Mouse (Mus musculus): Measurements from ENCODE around the gene Drc1. TPM values are rescaled to one million over a fixed set of nuclear protein-coding genes. Genes with fewer than 3 reads are reported as not detected.

Drc1 gene
- total and polyA plus RNA-seq, 2 experiments from 2014 or later = 0.04 to 0.19 TPM

GRCm38 (mm10) chr5:30391473-30391872, 110.3 kb downstream of the Drc1 start:
- ATAC-seq (ENCODE audit: insufficient read depth, low read depth) = no peak; the same call in 1 of the 2 replicates
- no peaks in the 10 kb centered on the region for H3K4me1 ChIP-seq (ENCODE audit: control insufficient read depth, insufficient read depth)

GRCm38 (mm10) chr5:30400521-30400920, 119.3 kb downstream of the Drc1 start:
- no peak for ATAC-seq (ENCODE audit: insufficient read depth, low read depth)
- no peaks in the 10 kb centered on the region for H3K9me3 ChIP-seq (replicated peaks; ENCODE audit: control insufficient read depth, low read length)
- 0 out of 2 replicates have a peak overlapping the region, but pooled peaks have one; percentile 8 for H3K27ac ChIP-seq (ENCODE audit: low read depth)
- H3K4me1 ChIP-seq (ENCODE audit: control insufficient read depth, insufficient read depth) = peaks cover 6% of the 10 kb centered on the region
- H3K4me2 ChIP-seq (ENCODE audit: low read depth, low read length) = no peak overlapping the region
- H3K36me3 ChIP-seq (replicated peaks; ENCODE audit: control insufficient read depth, insufficient read depth, low read length) = no peaks in the 10 kb centered on the region
- no peak for TF ChIP-seq EP300 (IDR thresholded peaks at IDR 0.05; ENCODE audit: low read depth)
- TF ChIP-seq CTCF (IDR thresholded peaks at IDR 0.05; ENCODE audit: low read depth) = no peak
- WGBS = 75% methylated on average over 5 of the region's 5 CpGs
- H3K27me3 ChIP-seq (ENCODE audit: control insufficient read depth, insufficient read depth, low read length) = no peaks in the 10 kb centered on the region
- no peak overlapping the region for H3K4me3 ChIP-seq (ENCODE audit: low read depth, low read length)
- DNase-seq (ENCODE audit: low spot score) = no peak
- H3K9ac ChIP-seq (replicated peaks; ENCODE audit: low read depth, low read length) = no peak overlapping the region

More at GRCm38 (mm10) chr5:30391473-30391872, 110.3 kb downstream of the Drc1 start:
- Histone ChIP-seq H3K27me3 (ENCODE audit: control insufficient read depth, insufficient read depth, low read length) (no peaks in the 10 kb centered on the region), H3K9me3 (replicated peaks; ENCODE audit: control insufficient read depth, low read length) (no peaks in the 10 kb centered on the region), H3K4me2 (ENCODE audit: low read depth, low read length) (no peak overlapping the region), H3K4me3 (ENCODE audit: low read depth, low read length) (no peak overlapping the region), H3K9ac (replicated peaks; ENCODE audit: low read depth, low read length) (no peak overlapping the region), H3K36me3 (replicated peaks; ENCODE audit: control insufficient read depth, insufficient read depth, low read length) (no peaks in the 10 kb centered on the region), H3K27ac (ENCODE audit: low read depth) (no peak overlapping the region)
- TF ChIP-seq EP300 (IDR thresholded peaks at IDR 0.05; ENCODE audit: low read depth) (no peak), CTCF (IDR thresholded peaks at IDR 0.05; ENCODE audit: low read depth) (peak; percentile 82)
- 27% methylated on average over 7 of the region's 7 CpGs for WGBS
- DNase-seq (ENCODE audit: low spot score) = peak; percentile 76

- DNase-seq (ENCODE audit: low spot score) (no peak), ATAC-seq (ENCODE audit: insufficient read depth, low read depth) (no peak)
- peaks cover 6% of the 10 kb centered on the region for H3K4me1 ChIP-seq (ENCODE audit: control insufficient read depth, insufficient read depth)
- 20% methylated on average over 8 of the region's 8 CpGs for WGBS
- no peaks in the 10 kb centered on the region for H3K36me3 ChIP-seq (replicated peaks; ENCODE audit: control insufficient read depth, insufficient read depth, low read length)
- H3K9me3 ChIP-seq (replicated peaks; ENCODE audit: control insufficient read depth, low read length) = no peaks in the 10 kb centered on the region
- H3K4me3 ChIP-seq (ENCODE audit: low read depth, low read length) = no peak overlapping the region
- H3K27me3 ChIP-seq (ENCODE audit: control insufficient read depth, insufficient read depth, low read length) = no peaks in the 10 kb centered on the region
- H3K4me2 ChIP-seq (ENCODE audit: low read depth, low read length) = no peak overlapping the region
- TF ChIP-seq CTCF (IDR thresholded peaks at IDR 0.05; ENCODE audit: low read depth) = no peak
- TF ChIP-seq EP300 (IDR thresholded peaks at IDR 0.05; ENCODE audit: low read depth) = no peak
- H3K9ac ChIP-seq (replicated peaks; ENCODE audit: low read depth, low read length) = no peak overlapping the region
- no peak overlapping the region for H3K27ac ChIP-seq (ENCODE audit: low read depth)
These were observed 120.0 kb downstream of the Drc1 start for GRCm38 (mm10) chr5:30401165-30401564.

GRCm38 (mm10) chr5:30406876-30407275, 125.7 kb downstream of the Drc1 start:
- Histone ChIP-seq H3K4me3 (ENCODE audit: low read depth, low read length) (no peak overlapping the region), H3K27ac (ENCODE audit: low read depth) (no peak overlapping the region), H3K9me3 (replicated peaks; ENCODE audit: control insufficient read depth, low read length) (no peaks in the 10 kb centered on the region), H3K4me2 (ENCODE audit: low read depth, low read length) (no peak overlapping the region), H3K4me1 (ENCODE audit: control insufficient read depth, insufficient read depth) (no peaks in the 10 kb centered on the region), H3K9ac (replicated peaks; ENCODE audit: low read depth, low read length) (no peak overlapping the region), H3K27me3 (ENCODE audit: control insufficient read depth, insufficient read depth, low read length) (no peaks in the 10 kb centered on the region), H3K36me3 (replicated peaks; ENCODE audit: control insufficient read depth, insufficient read depth, low read length) (no peaks in the 10 kb centered on the region)
- ATAC-seq (ENCODE audit: insufficient read depth, low read depth) (0 out of 2 replicates have a peak, but pooled peaks have one; percentile 67), DNase-seq (ENCODE audit: low spot score) (no peak)
- TF ChIP-seq EP300 (IDR thresholded peaks at IDR 0.05; ENCODE audit: low read depth) = no peak
- TF ChIP-seq CTCF (IDR thresholded peaks at IDR 0.05; ENCODE audit: low read depth) = no peak
- 20% methylated on average over 9 of the region's 9 CpGs for WGBS

GRCm38 (mm10) chr5:30411524-30411923, 130.3 kb downstream of the Drc1 start:
- TF ChIP-seq CTCF (IDR thresholded peaks at IDR 0.05; ENCODE audit: low read depth) (no peak), EP300 (IDR thresholded peaks at IDR 0.05; ENCODE audit: low read depth) (no peak)
- H3K4me1 ChIP-seq (ENCODE audit: control insufficient read depth, insufficient read depth) = no peaks in the 10 kb centered on the region
- H3K4me2 ChIP-seq (ENCODE audit: low read depth, low read length) = no peak overlapping the region
- no peaks in the 10 kb centered on the region for H3K9me3 ChIP-seq (replicated peaks; ENCODE audit: control insufficient read depth, low read length)
- no peak overlapping the region for H3K27ac ChIP-seq (ENCODE audit: low read depth)
- H3K9ac ChIP-seq (replicated peaks; ENCODE audit: low read depth, low read length) = no peak overlapping the region
- no peaks in the 10 kb centered on the region for H3K36me3 ChIP-seq (replicated peaks; ENCODE audit: control insufficient read depth, insufficient read depth, low read length)
- no peak overlapping the region for H3K4me3 ChIP-seq (ENCODE audit: low read depth, low read length)
- DNase-seq (ENCODE audit: low spot score) (no peak), ATAC-seq (ENCODE audit: insufficient read depth, low read depth) (no peak)
- WGBS = 81% methylated on average over 10 of the region's 10 CpGs
- no peaks in the 10 kb centered on the region for H3K27me3 ChIP-seq (ENCODE audit: control insufficient read depth, insufficient read depth, low read length)

- Histone ChIP-seq H3K27me3 (ENCODE audit: control insufficient read depth, insufficient read depth, low read length) (no peaks in the 10 kb centered on the region), H3K4me3 (ENCODE audit: low read depth, low read length) (no peak overlapping the region), H3K36me3 (replicated peaks; ENCODE audit: control insufficient read depth, insufficient read depth, low read length) (no peaks in the 10 kb centered on the region), H3K4me1 (ENCODE audit: control insufficient read depth, insufficient read depth) (no peaks in the 10 kb centered on the region), H3K9me3 (replicated peaks; ENCODE audit: control insufficient read depth, low read length) (no peaks in the 10 kb centered on the region), H3K4me2 (ENCODE audit: low read depth, low read length) (no peak overlapping the region), H3K9ac (replicated peaks; ENCODE audit: low read depth, low read length) (no peak overlapping the region), H3K27ac (ENCODE audit: low read depth) (no peak overlapping the region)
- no peak for TF ChIP-seq CTCF (IDR thresholded peaks at IDR 0.05; ENCODE audit: low read depth)
- no peak for TF ChIP-seq EP300 (IDR thresholded peaks at IDR 0.05; ENCODE audit: low read depth)
- DNase-seq (ENCODE audit: low spot score) (no peak), ATAC-seq (ENCODE audit: insufficient read depth, low read depth) (no peak)
- WGBS = 37% methylated on average over 2 of the region's 2 CpGs
These were observed 134.2 kb downstream of the Drc1 start for GRCm38 (mm10) chr5:30415381-30415780.
